Mouse (Mus musculus): ENCODE measurements at regions not wholly inside any gene's neighbourhood (a gene's known extent, or its start where the extent isn't known, plus 50 kb on each side); places are given as distances from the start of the nearest gene placed in this dataset.
A peak's percentile ranks its signal among the peaks of the same experiment; 100 is the strongest.

DNA sequence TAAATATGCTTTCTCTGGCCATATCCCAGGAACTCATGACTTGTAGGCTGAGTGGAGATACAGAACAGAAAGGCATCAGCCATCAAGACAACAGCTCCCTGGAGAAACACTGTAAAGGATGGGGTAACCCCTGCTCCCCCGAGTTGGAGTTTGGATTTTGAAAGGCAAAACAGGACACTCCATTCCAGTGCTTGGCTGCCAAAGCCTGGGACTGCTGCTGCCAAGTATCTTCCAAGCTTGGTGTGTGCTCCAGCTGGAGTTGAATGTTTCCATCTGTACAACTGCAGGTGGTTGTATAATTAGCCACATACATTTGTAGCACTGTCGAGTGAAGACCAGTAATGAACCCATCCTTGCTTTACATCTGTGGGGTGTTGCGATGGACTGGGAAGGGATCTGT lies 62.1 kb downstream of the 4933412E24Rik start:
- DNase-seq (ENCODE audit: low spot score, missing footprints) (no peak), ATAC-seq (ENCODE audit: low FRiP score) (no peak)
- H3K4me2 ChIP-seq, result no peak overlapping the region
- H3K9ac ChIP-seq (ENCODE audit: low read length), result no peak overlapping the region
- H3K36me3 ChIP-seq (ENCODE audit: control insufficient read depth, insufficient read depth, low read length), result no peaks in the 10 kb centered on the region
- H3K4me1 ChIP-seq (ENCODE audit: control insufficient read depth, insufficient read depth, low read length), result no peaks in the 10 kb centered on the region
- no peak overlapping the region for H3K4me3 ChIP-seq (ENCODE audit: low read depth, low read length)
- 82% methylated on average over 3 of the region's 3 CpGs for WGBS
- no peak overlapping the region for H3K27ac ChIP-seq (ENCODE audit: low read depth, low read length)
- no peaks in the 10 kb centered on the region for H3K9me3 ChIP-seq (ENCODE audit: control insufficient read depth, low read length)
- H3K27me3 ChIP-seq (ENCODE audit: control insufficient read depth, insufficient read depth, low read length), result no peaks in the 10 kb centered on the region

DNA sequence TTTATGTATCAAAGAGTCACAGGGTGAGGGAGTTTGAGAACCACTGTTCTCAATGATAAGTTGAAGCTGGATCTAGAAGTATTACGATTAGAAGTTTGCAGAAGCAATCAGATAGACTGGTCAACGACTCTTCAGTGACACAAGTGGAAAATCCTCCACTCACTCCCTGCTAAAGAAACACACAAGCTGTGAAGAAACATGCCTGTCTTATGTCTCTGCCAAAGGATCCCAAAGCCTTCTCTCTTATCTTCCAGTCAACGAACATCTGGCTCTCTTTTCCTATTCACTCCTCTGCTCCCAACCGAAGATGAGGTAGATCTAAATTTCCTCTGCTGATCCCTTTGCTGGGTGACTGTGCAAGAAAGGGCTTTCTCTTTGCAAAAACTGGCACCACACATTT lies 62.6 kb downstream of the 4933412E24Rik start:
- no peak overlapping the region for H3K27ac ChIP-seq (ENCODE audit: low read depth, low read length)
- no peaks in the 10 kb centered on the region for H3K36me3 ChIP-seq (ENCODE audit: control insufficient read depth, insufficient read depth, low read length)
- ATAC-seq (ENCODE audit: low FRiP score) (no peak), DNase-seq (ENCODE audit: low spot score, missing footprints) (no peak)
- no peaks in the 10 kb centered on the region for H3K27me3 ChIP-seq (ENCODE audit: control insufficient read depth, insufficient read depth, low read length)
- no peaks in the 10 kb centered on the region for H3K9me3 ChIP-seq (ENCODE audit: control insufficient read depth, low read length)
- no peak overlapping the region for H3K9ac ChIP-seq (ENCODE audit: low read length)
- no peak overlapping the region for H3K4me3 ChIP-seq (ENCODE audit: low read depth, low read length)
- no peak overlapping the region for H3K4me2 ChIP-seq
- H3K4me1 ChIP-seq (ENCODE audit: control insufficient read depth, insufficient read depth, low read length), result no peaks in the 10 kb centered on the region
- WGBS, result 80% methylated on average over 4 of the region's 4 CpGs

DNA sequence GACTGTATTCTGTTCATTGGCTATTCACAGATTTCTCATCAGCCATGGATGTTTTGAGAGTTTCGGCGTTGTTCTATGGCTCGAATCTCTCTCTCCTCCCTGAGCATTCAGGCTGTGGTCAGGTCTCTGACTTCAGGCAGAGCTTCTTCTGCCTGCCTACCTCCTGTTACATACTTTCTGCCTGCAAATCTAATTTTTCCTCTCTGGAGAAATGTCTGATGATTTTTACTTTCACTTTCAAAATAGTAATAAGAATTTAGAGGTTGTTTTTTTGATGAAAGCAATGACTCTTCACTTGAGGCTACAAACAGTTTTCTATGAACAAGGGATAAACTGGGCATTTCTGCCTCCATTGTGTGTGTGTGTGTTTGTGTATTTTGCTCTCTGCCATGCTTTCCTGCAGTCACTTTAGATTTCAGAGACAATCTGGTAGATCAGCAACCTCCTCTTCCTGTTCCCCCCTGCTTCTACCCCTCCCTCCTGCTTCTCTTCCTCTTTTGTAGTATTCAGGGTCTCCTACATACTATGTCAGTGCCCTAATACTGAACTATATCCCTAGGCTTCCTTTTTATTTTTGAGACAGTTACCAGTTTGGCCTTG lies 65.7 kb downstream of the 4933412E24Rik start:
- WGBS, result 88% methylated on average over 3 of the region's 3 CpGs
- no peaks in the 10 kb centered on the region for H3K36me3 ChIP-seq (ENCODE audit: control insufficient read depth, insufficient read depth, low read length)
- ATAC-seq (ENCODE audit: low FRiP score) (no peak), DNase-seq (ENCODE audit: low spot score, missing footprints) (no peak)
- H3K4me3 ChIP-seq (ENCODE audit: low read depth, low read length), result no peak overlapping the region
- no peaks in the 10 kb centered on the region for H3K27me3 ChIP-seq (ENCODE audit: control insufficient read depth, insufficient read depth, low read length)
- no peak overlapping the region for H3K9ac ChIP-seq (ENCODE audit: low read length)
- no peaks in the 10 kb centered on the region for H3K4me1 ChIP-seq (ENCODE audit: control insufficient read depth, insufficient read depth, low read length)
- H3K9me3 ChIP-seq (ENCODE audit: control insufficient read depth, low read length), result no peaks in the 10 kb centered on the region
- no peak overlapping the region for H3K27ac ChIP-seq (ENCODE audit: low read depth, low read length)
- H3K4me2 ChIP-seq, result no peak overlapping the region

DNA sequence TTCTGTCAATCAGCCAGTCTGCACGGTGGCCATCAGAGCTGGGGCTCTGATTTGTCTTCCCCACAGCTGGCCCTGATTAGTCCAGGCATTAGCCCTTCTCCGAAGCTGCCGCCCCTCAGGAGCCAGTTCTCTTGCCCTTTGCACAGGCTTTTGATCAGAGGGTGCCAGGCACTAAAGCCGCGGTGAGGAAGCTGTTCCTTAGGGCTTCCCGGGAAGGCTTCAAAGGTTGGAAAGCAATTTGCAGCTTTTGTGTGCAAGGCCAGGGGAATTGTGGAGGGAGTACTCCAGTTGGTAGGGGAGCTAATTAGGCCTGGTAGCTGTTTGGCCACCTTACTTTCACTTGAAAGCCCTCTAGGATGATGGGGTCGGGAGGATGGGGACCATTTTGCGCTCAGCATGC lies 71.2 kb downstream of the 4933412E24Rik start:
- H3K27me3 ChIP-seq (ENCODE audit: control insufficient read depth, insufficient read depth, low read length), result no peaks in the 10 kb centered on the region
- H3K4me1 ChIP-seq (ENCODE audit: control insufficient read depth, insufficient read depth, low read length), result 0 out of 2 replicates have a peak, but pooled peaks cover 4% of the 10 kb centered on the region
- no peaks in the 10 kb centered on the region for H3K9me3 ChIP-seq (ENCODE audit: control insufficient read depth, low read length)
- H3K36me3 ChIP-seq (ENCODE audit: control insufficient read depth, insufficient read depth, low read length), result no peaks in the 10 kb centered on the region
- peak; percentile 82 for DNase-seq (ENCODE audit: low spot score, missing footprints)
- H3K27ac ChIP-seq (ENCODE audit: low read depth, low read length), result no peak overlapping the region
- whole genome bisulfite sequencing, result 9% methylated on average over 8 of the region's 8 CpGs
- peak; percentile 63 for ATAC-seq (ENCODE audit: low FRiP score)
- no peak overlapping the region for H3K9ac ChIP-seq (ENCODE audit: low read length)
- H3K4me2 ChIP-seq, result no peak overlapping the region
- H3K4me3 ChIP-seq (ENCODE audit: low read depth, low read length), result no peak overlapping the region

DNA sequence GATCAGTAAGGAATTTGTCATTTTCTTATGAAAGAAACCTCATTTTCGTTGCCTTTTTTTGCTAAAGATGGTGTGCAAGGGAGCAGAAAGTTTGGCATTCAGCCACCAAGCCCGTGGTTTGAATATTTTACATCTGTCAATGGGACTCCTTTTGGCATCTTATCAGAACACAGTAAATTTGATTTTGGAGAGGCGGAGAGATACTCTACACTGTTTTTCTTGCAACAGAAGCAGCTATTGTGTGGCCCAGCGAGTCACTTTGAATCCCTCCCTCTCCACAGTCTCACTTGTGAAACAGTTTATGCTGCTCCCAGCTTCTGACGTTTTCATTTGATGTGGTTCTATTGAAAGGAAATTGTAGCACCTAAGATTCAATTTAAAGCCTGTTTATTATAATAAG lies 79.9 kb downstream of the 4933412E24Rik start:
- no peaks in the 10 kb centered on the region for H3K9me3 ChIP-seq (ENCODE audit: control insufficient read depth, low read length)
- H3K4me2 ChIP-seq, result no peak overlapping the region
- no peaks in the 10 kb centered on the region for H3K36me3 ChIP-seq (ENCODE audit: control insufficient read depth, insufficient read depth, low read length)
- no peak overlapping the region for H3K9ac ChIP-seq (ENCODE audit: low read length)
- DNase-seq (ENCODE audit: low spot score, missing footprints), result no peak
- no peaks in the 10 kb centered on the region for H3K4me1 ChIP-seq (ENCODE audit: control insufficient read depth, insufficient read depth, low read length)
- H3K27me3 ChIP-seq (ENCODE audit: control insufficient read depth, insufficient read depth, low read length), result no peaks in the 10 kb centered on the region
- no peak overlapping the region for H3K27ac ChIP-seq (ENCODE audit: low read depth, low read length)
- H3K4me3 ChIP-seq (ENCODE audit: low read depth, low read length), result no peak overlapping the region
- WGBS, result 55% methylated on average over 5 of the region's 5 CpGs
- no peak for ATAC-seq (ENCODE audit: low FRiP score)

DNA sequence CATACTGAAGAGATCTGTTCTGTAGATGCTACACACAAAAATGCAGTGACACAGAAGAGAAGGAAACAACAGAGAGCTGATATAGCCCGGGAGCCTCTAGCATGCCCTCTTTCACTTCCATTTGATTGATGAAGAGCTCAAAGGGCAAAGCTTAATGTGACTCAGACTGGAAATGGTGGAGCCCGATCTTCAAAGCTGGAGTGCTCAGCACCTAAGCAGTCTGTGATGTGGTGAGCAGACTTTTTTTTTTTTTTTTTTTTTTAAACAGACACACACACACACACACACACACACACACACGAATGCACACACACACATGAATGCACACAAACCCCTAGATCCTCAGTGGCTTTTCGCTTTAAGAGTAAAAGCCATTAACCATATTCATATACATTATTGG lies 102.6 kb downstream of the 4933412E24Rik start:
- DNase-seq (ENCODE audit: low spot score, missing footprints), result no peak
- WGBS, result 74% methylated on average over 4 of the region's 4 CpGs
- H3K9me3 ChIP-seq (ENCODE audit: control insufficient read depth, low read length), result no peaks in the 10 kb centered on the region

DNA sequence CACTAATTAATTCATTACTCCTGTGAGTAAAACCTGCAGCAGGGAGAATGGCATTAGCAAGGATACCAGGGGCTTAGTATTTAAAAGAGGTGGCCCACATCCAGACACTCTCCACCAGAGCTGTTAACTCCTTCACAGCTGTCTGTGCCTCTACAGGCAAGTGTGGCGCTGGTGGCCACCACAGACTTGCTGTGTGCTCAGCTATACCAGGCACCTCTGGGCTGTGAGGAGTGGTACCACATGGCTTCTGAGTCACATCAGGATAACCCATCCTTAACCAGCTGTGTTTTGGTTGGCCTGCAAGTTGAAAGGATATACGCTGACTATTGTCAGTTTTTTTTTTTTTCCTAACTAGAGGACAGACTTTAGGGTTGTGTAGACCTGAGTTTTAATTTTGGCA lies 108.1 kb downstream of the 4933412E24Rik start:
- ATAC-seq (ENCODE audit: low FRiP score), result no peak

More for the DNA sequence above, 102.6 kb downstream of the 4933412E24Rik start:
- Histone ChIP-seq H3K9ac (ENCODE audit: low read length) (no peak overlapping the region), H3K27me3 (ENCODE audit: control insufficient read depth, insufficient read depth, low read length) (no peaks in the 10 kb centered on the region), H3K4me2 (no peak overlapping the region), H3K4me1 (ENCODE audit: control insufficient read depth, insufficient read depth, low read length) (no peaks in the 10 kb centered on the region), H3K36me3 (ENCODE audit: control insufficient read depth, insufficient read depth, low read length) (no peaks in the 10 kb centered on the region), H3K4me3 (ENCODE audit: low read depth, low read length) (no peak overlapping the region), H3K27ac (ENCODE audit: low read depth, low read length) (no peak overlapping the region)
- no peak for ATAC-seq (ENCODE audit: low FRiP score)

DNA sequence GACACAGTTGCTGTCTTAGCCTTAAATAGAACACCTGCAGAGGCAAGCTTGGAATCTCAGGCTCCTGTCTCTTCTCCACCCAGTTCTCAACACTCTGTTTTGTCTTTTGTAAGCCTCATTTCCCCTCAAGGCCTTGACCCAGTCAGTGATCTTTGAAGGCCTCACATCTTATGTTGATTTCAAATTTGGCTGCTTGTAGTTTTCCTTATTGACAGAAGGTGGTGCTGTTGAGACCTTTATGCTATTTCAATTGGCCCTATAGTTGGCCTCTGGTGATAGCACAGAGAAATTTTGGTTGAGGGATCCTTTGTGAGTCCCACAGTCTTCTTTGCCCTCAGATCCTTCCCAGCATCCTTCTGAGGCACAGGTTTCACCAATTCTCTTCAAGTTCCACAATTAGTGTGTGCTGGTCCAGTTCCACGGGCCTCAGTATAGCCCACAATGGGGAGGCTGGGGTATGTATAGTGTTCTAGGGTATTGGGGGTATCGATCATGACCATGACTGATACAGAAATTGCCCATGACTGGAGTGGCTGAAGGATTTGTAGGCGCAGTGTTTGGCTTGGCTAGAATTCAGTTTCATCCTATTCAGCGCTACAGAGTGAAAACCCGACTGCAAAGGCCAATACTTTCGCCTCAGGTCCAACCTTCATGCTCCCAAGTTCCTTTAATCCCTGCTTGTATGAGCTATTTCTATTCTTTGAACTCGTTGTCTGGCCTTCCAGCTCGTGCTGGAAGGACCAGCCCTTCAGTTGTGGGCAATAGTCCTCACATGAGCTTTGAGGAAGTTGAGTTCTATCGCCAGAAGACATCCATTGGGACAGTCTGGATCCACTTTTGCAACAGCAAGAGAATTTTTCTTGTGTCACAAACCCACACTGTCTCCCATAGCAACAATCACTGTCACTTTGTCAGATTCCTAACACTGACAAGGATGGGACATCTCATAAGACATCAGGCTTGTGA lies 110.3 kb downstream of the 4933412E24Rik start:
- no peak overlapping the region for H3K4me3 ChIP-seq (ENCODE audit: low read depth, low read length)
- DNase-seq (ENCODE audit: low spot score, missing footprints) (peak; percentile 84), ATAC-seq (ENCODE audit: low FRiP score) (peak; percentile 33; the same call in 1 of the 2 replicates)
- WGBS, result 82% methylated on average over 9 of the region's 9 CpGs
- no peaks in the 10 kb centered on the region for H3K27me3 ChIP-seq (ENCODE audit: control insufficient read depth, insufficient read depth, low read length)
- H3K4me2 ChIP-seq, result no peak overlapping the region
- no peak overlapping the region for H3K27ac ChIP-seq (ENCODE audit: low read depth, low read length)
- no peaks in the 10 kb centered on the region for H3K36me3 ChIP-seq (ENCODE audit: control insufficient read depth, insufficient read depth, low read length)
- no peaks in the 10 kb centered on the region for H3K4me1 ChIP-seq (ENCODE audit: control insufficient read depth, insufficient read depth, low read length)
- H3K9me3 ChIP-seq (ENCODE audit: control insufficient read depth, low read length), result no peaks in the 10 kb centered on the region
- no peak overlapping the region for H3K9ac ChIP-seq (ENCODE audit: low read length)

More for the DNA sequence above, 108.1 kb downstream of the 4933412E24Rik start:
- H3K4me1 ChIP-seq (ENCODE audit: control insufficient read depth, insufficient read depth, low read length), result no peaks in the 10 kb centered on the region
- H3K9me3 ChIP-seq (ENCODE audit: control insufficient read depth, low read length), result no peaks in the 10 kb centered on the region
- H3K27ac ChIP-seq (ENCODE audit: low read depth, low read length), result no peak overlapping the region
- DNase-seq (ENCODE audit: low spot score, missing footprints), result no peak
- H3K4me2 ChIP-seq, result no peak overlapping the region
- H3K4me3 ChIP-seq (ENCODE audit: low read depth, low read length), result no peak overlapping the region
- WGBS, result 78% methylated on average over 2 of the region's 2 CpGs
- H3K27me3 ChIP-seq (ENCODE audit: control insufficient read depth, insufficient read depth, low read length), result no peaks in the 10 kb centered on the region
- H3K9ac ChIP-seq (ENCODE audit: low read length), result no peak overlapping the region
- no peaks in the 10 kb centered on the region for H3K36me3 ChIP-seq (ENCODE audit: control insufficient read depth, insufficient read depth, low read length)

DNA sequence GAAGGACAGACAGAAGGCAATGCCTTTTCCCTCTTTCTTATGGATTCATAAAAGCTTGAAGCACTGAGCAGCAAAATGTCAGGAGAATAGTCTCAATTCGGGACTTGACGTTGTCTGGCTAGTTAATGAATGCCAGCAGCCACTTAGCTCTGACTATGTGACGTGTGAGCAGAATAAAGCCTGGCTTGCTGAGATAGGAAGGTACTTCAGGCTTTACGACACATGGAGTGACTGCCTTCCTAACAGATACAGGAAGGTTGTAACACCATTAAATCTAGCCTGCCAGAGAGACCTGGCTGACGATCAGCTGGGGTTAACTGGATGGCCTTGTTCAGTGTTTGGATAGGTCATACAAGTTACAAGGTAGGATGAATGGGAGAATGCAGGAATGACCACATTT lies 111.7 kb downstream of the 4933412E24Rik start:
- Histone ChIP-seq H3K27me3 (ENCODE audit: control insufficient read depth, insufficient read depth, low read length) (no peaks in the 10 kb centered on the region), H3K4me1 (ENCODE audit: control insufficient read depth, insufficient read depth, low read length) (no peaks in the 10 kb centered on the region), H3K9ac (ENCODE audit: low read length) (no peak overlapping the region), H3K36me3 (ENCODE audit: control insufficient read depth, insufficient read depth, low read length) (no peaks in the 10 kb centered on the region), H3K27ac (ENCODE audit: low read depth, low read length) (no peak overlapping the region), H3K4me3 (ENCODE audit: low read depth, low read length) (no peak overlapping the region), H3K9me3 (ENCODE audit: control insufficient read depth, low read length) (no peaks in the 10 kb centered on the region), H3K4me2 (no peak overlapping the region)
- peak; percentile 35 for DNase-seq (ENCODE audit: low spot score, missing footprints)
- 84% methylated on average over 5 of the region's 5 CpGs for WGBS
- ATAC-seq (ENCODE audit: low FRiP score), result no peak
